Mouse (Mus musculus) embryonic facial prominence, embryonic 11.5 days (tissue): ENCODE results near the gene Kcnq1. TPM values are rescaled to one million over a fixed set of nuclear protein-coding genes. Genes with fewer than 3 reads are reported as not detected.

Experiments
- ATAC-seq: fragments of 200-750 bp; cut with Nextera tagmentation; replicated peaks from 2 replicates; pipeline ENCODE4 v1.8.0; 2017; ENCODE audit warnings: low read depth; ENCODE audit not compliant: insufficient number of reproducible peaks, low FRiP score, low TSS enrichment
- DNase-seq: peaks from one replicate; pipeline ENCODE4 v3.0.0-alpha.2; 2015; ENCODE audit warnings: low spot score
- H3K27ac ChIP-seq: fragments of 300-500 bp; sonication (generic); replicated peaks from 2 replicates; pipeline ENCODE4 v1.5.1; 2014; ENCODE audit warnings: mild to moderate bottlenecking, low read depth, low read length, control low read depth
- H3K27me3 ChIP-seq: fragments of 300-500 bp; sonication (generic); 2 replicates; pipeline ENCODE4 v1.6.1; 2014; ENCODE audit warnings: mild to moderate bottlenecking, low read length, moderate library complexity, mixed read lengths; ENCODE audit not compliant: control insufficient read depth, insufficient read depth
- H3K36me3 ChIP-seq: fragments of 300-500 bp; sonication (generic); replicated peaks from 2 replicates; pipeline ENCODE4 v1.6.1; 2014; ENCODE audit warnings: low read depth, mild to moderate bottlenecking, low read length, moderate library complexity, mixed read lengths; ENCODE audit not compliant: control insufficient read depth, insufficient read depth
- H3K4me1 ChIP-seq: fragments of 300-500 bp; sonication (generic); 2 replicates; pipeline ENCODE4 v1.6.1; 2014; ENCODE audit warnings: low read length, mixed read lengths; ENCODE audit not compliant: control insufficient read depth, insufficient read depth
- H3K4me2 ChIP-seq: fragments of 300-500 bp; sonication (generic); 2 replicates; pipeline ENCODE4 v1.6.1; 2014; ENCODE audit warnings: low read depth, mild to moderate bottlenecking, control low read depth, low read length, moderate library complexity
- H3K4me3 ChIP-seq: fragments of 300-500 bp; sonication (generic); 2 replicates; pipeline ENCODE4 v1.5.1; 2014; ENCODE audit warnings: low read depth, low read length, control low read depth
- H3K9ac ChIP-seq: fragments of 300-500 bp; sonication (generic); replicated peaks from 2 replicates; pipeline ENCODE4 v1.6.1; 2014; ENCODE audit warnings: mild to moderate bottlenecking, control low read depth, low read length
- H3K9me3 ChIP-seq: fragments of 300-500 bp; sonication (generic); replicated peaks from 2 replicates; pipeline ENCODE4 v1.6.1; 2016; ENCODE audit warnings: mild to moderate bottlenecking, low read length, inconsistent platforms, mixed read lengths; ENCODE audit not compliant: control insufficient read depth
- whole genome bisulfite sequencing: fragments of 180-500 bp; shearing (Covaris S2); extraction: QIAGEN DNeasy Blood & Tissue Kit; methylation state at CpG from one replicate; pipeline ENCODE4 v1.1.7; 2014; 5-methylcytosine and 5-hydroxymethylcytosine counted together
- polyA plus RNA-seq: library from polyadenylated mRNA; unstranded; fragments of >200 nt; fragmentation: Nextera tagmentation; extraction: Ambion mirVana; gene quantifications from 2 replicates; pipeline ENCODE4 v1.2.1, GENCODE M21; 2014

Gene Kcnq1
- polyA plus RNA-seq, 1 experiment from 2014 or later: 0.81 TPM

- ATAC-seq (peak; percentile 81), DNase-seq (peak; percentile 20)
- Histone ChIP-seq H3K4me1 (peaks cover 4% of the 10 kb centered on the region; the same call in 1 of the 2 replicates), H3K9ac (peak overlapping the region; percentile 37; the same call in 1 of the 2 replicates), H3K27ac (peak overlapping the region; percentile 41; the same call in 1 of the 2 replicates), H3K4me3 (no peak overlapping the region), H3K36me3 (no peaks in the 10 kb centered on the region), H3K27me3 (no peaks in the 10 kb centered on the region), H3K4me2 (no peak overlapping the region), H3K9me3 (no peaks in the 10 kb centered on the region)
- 53% methylated on average over 27 of the region's 27 CpGs for WGBS
These were observed 282.9 kb downstream of the Kcnq1 start for GRCm38 (mm10) chr7:143388783-143389695.

GRCm38 (mm10) chr7:143389860-143390259 is 283.7 kb downstream of the Kcnq1 start:
- Histone ChIP-seq H3K27me3 (no peaks in the 10 kb centered on the region), H3K4me2 (no peak overlapping the region), H3K9ac (no peak overlapping the region), H3K36me3 (no peaks in the 10 kb centered on the region), H3K27ac (0 out of 2 replicates have a peak overlapping the region, but pooled peaks have one; percentile 1), H3K4me3 (no peak overlapping the region), H3K9me3 (no peaks in the 10 kb centered on the region), H3K4me1 (peaks cover 4% of the 10 kb centered on the region; the same call in 1 of the 2 replicates)
- no peak for DNase-seq
- 90% methylated on average over 2 of the region's 2 CpGs for WGBS
- no peak for ATAC-seq

GRCm38 (mm10) chr7:143390277-143390948 is 284.3 kb downstream of the Kcnq1 start:
- no peak for DNase-seq
- peaks cover 4% of the 10 kb centered on the region; the same call in 1 of the 2 replicates for H3K4me1 ChIP-seq

GRCm38 (mm10) chr7:143395113-143395563 is 289.0 kb downstream of the Kcnq1 start:
- Histone ChIP-seq H3K4me2 (no peak overlapping the region), H3K27ac (no peak overlapping the region), H3K27me3 (no peaks in the 10 kb centered on the region), H3K9ac (no peak overlapping the region), H3K9me3 (no peaks in the 10 kb centered on the region), H3K36me3 (no peaks in the 10 kb centered on the region), H3K4me1 (no peaks in the 10 kb centered on the region), H3K4me3 (no peak overlapping the region)
- WGBS: 65% methylated on average over 9 of the region's 9 CpGs
- ATAC-seq (peak; percentile 48; the same call in 1 of the 2 replicates), DNase-seq (no peak)

More at GRCm38 (mm10) chr7:143390277-143390948, 284.3 kb downstream of the Kcnq1 start:
- Histone ChIP-seq H3K27ac (no peak overlapping the region), H3K4me2 (no peak overlapping the region), H3K36me3 (no peaks in the 10 kb centered on the region), H3K9ac (no peak overlapping the region), H3K4me3 (no peak overlapping the region), H3K27me3 (no peaks in the 10 kb centered on the region), H3K9me3 (no peaks in the 10 kb centered on the region)
- WGBS: 79% methylated on average over 12 of the region's 12 CpGs
- ATAC-seq: no peak

- Histone ChIP-seq H3K36me3 (no peaks in the 10 kb centered on the region), H3K27ac (no peak overlapping the region)
- 92% methylated on average over 10 of the region's 10 CpGs for whole genome bisulfite sequencing
These were observed 293.6 kb downstream of the Kcnq1 start for GRCm38 (mm10) chr7:143399756-143400155.

GRCm38 (mm10) chr7:143400599-143400998 is 294.4 kb downstream of the Kcnq1 start:
- Histone ChIP-seq H3K4me3 (no peak overlapping the region), H3K4me2 (no peak overlapping the region), H3K4me1 (no peaks in the 10 kb centered on the region), H3K27ac (no peak overlapping the region), H3K9ac (no peak overlapping the region), H3K9me3 (no peaks in the 10 kb centered on the region), H3K27me3 (no peaks in the 10 kb centered on the region), H3K36me3 (no peaks in the 10 kb centered on the region)
- 47% methylated on average over 6 of the region's 6 CpGs for WGBS
- ATAC-seq: no peak
- DNase-seq: no peak

More at GRCm38 (mm10) chr7:143399756-143400155, 293.6 kb downstream of the Kcnq1 start:
- DNase-seq (no peak), ATAC-seq (no peak)
- Histone ChIP-seq H3K9ac (no peak overlapping the region), H3K4me3 (no peak overlapping the region), H3K4me1 (no peaks in the 10 kb centered on the region), H3K27me3 (no peaks in the 10 kb centered on the region), H3K4me2 (no peak overlapping the region), H3K9me3 (no peaks in the 10 kb centered on the region)

- Histone ChIP-seq H3K27ac (no peak overlapping the region), H3K4me3 (no peak overlapping the region), H3K36me3 (no peaks in the 10 kb centered on the region), H3K9me3 (no peaks in the 10 kb centered on the region), H3K9ac (no peak overlapping the region), H3K4me2 (no peak overlapping the region), H3K4me1 (no peaks in the 10 kb centered on the region), H3K27me3 (no peaks in the 10 kb centered on the region)
- DNase-seq (no peak), ATAC-seq (no peak)
- WGBS: 66% methylated on average over 5 of the region's 5 CpGs
These were observed 295.4 kb downstream of the Kcnq1 start for GRCm38 (mm10) chr7:143401429-143402016.
